Mouse (Mus musculus): ENCODE results near the gene Pmfbp1.

- TF ChIP-seq CTCF (IDR thresholded peaks at IDR 0.05; ENCODE audit: insufficient read depth, low read length) (no peak), POLR2A (IDR thresholded peaks at IDR 0.05; ENCODE audit: borderline replicate concordance, extremely low read depth, low read depth, low read length) (no peak)
These were observed 70.1 kb downstream of the Pmfbp1 start for GRCm38 (mm10) chr8:109563881-109564280.

All from lung, adult 2 months (tissue).